Mouse (Mus musculus) kidney, adult 8-10 months (tissue): ENCODE results near the gene Zan.
A peak's percentile ranks its signal among the peaks of the same experiment; 100 is the strongest.
"Not testable (repeated sequence)": the region's sequence is repeated elsewhere in the genome, so short reads cannot be mapped to it uniquely, and the experiment has no call there.

ENCODE experiments used
- DNase-seq, 2 experiments: peaks; one replicate each; pipeline ENCODE4 v3.0.0; 2022

Zan gene

GRCm38 (mm10) chr5:137501709-137502666, 25.1 kb upstream of the Zan start, which contains the start of gene Pop7:
TSS of gene Pop7 (minus strand) at chr5:137502518.
- peak; percentile 100 for DNase-seq

DNA sequence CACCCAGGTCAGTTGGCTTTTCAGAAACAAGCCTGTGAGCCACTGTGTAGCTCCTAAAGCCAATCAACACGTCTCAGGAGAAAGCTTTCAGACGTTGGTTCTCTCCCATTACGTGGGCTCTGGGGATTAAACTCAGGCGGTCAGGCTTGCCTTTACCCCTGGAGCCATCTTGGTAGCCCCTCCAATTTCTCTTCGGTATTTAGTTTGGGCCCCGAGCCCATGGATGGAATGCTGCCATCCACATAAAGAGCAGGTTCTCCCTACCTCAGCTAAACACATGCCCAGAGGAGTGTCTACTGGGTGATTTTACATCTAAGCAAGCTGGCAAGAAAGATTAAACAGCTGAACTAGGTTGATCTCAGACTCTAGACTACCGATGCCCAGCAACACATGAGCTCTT, 23.3 kb upstream of the Zan start:
- no peak for DNase-seq

DNA sequence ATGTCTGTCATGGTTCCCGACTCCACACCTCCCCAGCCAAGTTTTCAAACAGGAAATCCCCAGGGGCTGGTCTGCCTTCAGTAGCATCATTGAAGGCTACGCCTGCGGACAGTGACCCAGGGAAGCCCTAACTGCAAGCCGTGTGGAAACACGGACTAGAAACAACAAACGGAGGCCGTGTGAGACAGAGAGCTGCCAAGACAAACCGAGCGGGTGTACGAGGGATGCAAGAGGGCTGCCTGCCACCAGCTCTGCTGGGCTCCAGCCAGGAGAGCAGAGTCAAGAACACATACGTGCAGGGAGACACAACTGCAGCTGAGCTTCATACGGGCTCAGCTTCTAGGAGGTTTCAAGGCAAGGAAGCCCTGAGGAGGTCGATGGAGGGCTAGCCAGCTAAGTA, 17.0 kb upstream of the Zan start:
- no peak for DNase-seq

DNA sequence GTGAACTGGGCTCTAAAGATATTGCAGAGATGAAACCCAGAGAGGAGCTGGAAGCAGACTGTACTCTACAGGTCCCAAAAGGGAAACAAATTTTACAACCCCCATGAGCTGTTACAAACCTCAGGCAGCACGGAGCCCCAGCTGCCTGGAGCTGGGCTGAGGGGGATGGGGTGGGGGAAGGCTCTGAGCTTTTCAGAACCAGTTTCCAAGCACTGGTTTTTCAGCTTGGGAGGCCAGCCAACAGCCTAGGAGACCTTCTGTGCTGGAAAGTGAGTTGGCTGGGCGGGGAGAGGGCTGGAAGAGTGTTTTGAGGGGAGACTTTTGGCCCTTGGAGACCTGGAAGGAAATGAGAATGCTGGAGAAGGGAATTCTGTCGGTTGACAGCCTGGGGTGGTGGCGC, 14.7 kb upstream of the Zan start:
- DNase-seq = peak in 1 of 2 experiments; percentile 39

- DNase-seq = no peak
These were observed 10.8 kb upstream of the Zan start for GRCm38 (mm10) chr5:137487616-137488015.

DNA sequence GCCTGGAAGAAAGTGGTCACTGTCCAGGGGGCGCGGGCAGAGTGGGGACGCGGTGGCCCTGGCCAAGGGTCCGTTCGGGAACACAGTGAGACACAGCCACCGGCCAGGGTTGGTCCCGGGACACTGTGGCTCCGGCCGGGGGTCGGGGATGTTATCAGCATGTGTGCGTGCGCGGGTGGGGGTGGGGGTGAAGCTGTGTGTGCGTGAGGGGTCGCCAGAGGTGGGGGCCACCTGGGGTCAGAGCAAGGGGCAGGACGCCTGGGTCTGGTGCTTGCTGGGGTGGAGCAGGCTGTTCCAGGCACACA, 8.9 kb upstream of the Zan start:
- no peak for DNase-seq

GRCm38 (mm10) chr5:137485071-137485850, 8.4 kb upstream of the Zan start:
- no peak for DNase-seq

GRCm38 (mm10) chr5:137481897-137482296, 5.0 kb upstream of the Zan start:
- DNase-seq = no peak

- DNase-seq = peak; percentile 74 to 91
These were observed 4.3 kb upstream of the Zan start for GRCm38 (mm10) chr5:137481138-137481537.

- no peak for DNase-seq
These were observed 2.5 kb downstream of the Zan start for GRCm38 (mm10) chr5:137474351-137474750.

DNA sequence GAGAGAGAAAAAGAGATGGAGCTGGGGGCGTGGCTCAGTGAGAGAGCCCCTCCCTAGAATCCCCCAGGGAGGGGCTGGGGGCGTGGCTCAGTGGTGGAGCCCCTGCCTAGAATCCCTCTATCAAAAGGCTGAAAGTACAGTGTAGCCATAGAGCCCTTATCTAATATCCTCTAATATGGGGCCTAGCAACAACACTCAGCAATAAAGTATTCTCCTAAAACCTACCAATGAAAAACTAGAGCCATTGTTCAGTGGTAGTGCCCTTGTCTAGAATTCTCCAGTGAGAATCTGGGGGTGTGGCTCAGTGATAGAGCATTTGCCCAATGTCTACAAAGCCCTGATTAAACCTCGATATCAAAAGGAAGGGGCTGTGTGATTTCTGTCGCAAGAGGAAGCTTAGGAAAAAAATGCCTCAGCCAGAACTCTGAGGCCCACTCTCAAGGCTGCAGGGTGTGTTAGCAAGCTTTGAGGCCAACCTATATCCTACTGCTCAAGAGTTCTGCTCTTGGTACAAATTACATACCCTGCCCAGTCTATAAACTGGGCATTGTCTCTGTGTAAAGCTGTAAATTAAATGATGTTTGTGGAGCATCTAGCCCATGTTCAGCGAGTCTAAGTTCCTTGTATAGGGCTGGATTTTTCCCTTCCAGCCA, 4.5 kb downstream of the Zan start:
- DNase-seq = no peak

DNA sequence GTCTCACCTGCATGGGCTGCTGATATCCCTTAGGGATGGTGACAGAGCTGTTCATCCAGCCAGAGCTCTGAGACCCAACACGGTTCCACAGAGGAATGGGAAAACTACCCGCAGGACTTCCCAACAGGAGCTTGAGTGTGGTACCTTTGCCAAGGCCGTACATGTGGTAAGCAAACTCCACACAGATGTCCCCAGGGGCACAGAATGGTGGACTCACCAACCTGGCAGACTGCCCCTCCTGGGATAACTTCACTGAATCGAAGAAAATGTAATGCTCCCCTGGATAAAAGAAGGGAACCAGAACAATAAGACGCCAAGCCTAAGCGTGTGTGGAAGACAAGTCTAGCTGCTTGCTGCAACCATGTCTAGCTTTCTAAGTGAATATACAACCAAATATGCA, 9.9 kb downstream of the Zan start:
- no peak for DNase-seq

DNA sequence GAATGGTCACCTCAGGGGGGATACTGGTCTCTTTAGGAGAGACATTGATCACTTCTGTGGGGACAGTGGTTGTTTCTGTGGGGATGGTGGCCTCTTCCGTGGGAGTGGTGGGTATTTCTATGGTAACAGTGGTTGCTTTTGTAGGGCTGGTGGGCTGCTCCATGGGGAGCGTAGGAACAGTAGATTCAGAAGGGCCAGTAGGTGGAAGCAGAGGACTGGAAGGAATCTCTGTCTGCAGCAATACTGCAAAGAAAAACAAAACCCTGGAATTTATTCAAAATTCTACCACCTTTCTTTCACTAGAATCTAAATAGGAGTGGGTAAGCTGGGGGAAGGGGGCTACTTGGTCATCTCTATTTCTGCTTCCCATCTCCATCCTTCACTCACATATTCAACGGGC, 11.8 kb downstream of the Zan start:
- no peak for DNase-seq

DNA sequence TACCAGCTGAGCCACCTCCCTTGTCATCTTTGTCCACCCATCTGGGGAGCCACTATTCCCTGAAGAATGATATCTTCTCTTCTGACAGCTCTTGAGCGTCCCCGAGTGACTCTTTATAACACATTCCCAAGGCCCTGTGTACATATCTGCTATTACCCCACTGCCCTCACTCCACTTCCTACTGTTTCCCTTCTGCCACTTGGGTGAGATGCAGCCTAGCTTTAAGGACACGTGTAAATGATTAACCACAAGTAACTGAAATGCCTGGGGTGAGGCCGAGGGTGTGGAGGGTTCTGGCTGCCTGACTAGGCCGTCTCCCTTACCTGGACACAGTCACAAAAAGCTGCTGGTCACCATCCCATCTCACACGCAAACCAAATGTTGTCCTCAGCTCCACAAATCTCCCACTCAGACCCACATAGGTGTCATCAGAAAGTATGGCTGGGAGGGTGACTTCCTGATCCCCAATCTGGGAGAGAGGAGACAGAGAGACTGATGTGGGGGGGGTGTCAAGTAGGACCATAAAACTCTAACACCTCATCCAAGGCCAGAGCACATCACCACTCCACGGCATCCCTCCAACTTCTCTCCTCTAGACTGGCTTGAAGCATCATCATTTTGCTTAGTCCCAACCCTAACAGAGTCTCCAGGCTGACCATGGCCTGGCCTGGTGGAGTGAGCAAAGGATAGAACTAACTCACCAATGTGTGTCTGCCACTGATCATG, 20.8 kb downstream of the Zan start:
- DNase-seq = peak; percentile 46 to 73

- DNase-seq = no peak
These were observed 21.7 kb downstream of the Zan start for GRCm38 (mm10) chr5:137455206-137455605.

DNA sequence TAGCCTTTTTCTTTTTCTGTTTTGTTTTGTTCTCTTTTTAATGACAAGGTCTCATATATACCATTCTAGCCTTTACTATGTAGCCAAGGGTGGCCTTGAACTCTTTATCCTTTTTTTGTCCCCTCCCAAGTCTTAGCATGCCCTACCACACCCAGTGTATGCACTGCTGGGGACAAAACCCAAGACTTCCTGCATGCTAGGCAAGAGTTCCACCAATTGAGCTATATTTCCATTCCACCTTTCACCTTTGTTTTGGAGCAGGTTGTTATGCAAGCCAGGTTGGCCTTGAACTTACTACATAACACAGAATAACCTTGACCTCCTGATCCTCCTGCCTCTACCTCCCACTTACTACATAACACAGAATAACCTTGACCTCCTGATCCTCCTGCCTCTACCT, 31.3 kb downstream of the Zan start:
- no peak for DNase-seq

DNA sequence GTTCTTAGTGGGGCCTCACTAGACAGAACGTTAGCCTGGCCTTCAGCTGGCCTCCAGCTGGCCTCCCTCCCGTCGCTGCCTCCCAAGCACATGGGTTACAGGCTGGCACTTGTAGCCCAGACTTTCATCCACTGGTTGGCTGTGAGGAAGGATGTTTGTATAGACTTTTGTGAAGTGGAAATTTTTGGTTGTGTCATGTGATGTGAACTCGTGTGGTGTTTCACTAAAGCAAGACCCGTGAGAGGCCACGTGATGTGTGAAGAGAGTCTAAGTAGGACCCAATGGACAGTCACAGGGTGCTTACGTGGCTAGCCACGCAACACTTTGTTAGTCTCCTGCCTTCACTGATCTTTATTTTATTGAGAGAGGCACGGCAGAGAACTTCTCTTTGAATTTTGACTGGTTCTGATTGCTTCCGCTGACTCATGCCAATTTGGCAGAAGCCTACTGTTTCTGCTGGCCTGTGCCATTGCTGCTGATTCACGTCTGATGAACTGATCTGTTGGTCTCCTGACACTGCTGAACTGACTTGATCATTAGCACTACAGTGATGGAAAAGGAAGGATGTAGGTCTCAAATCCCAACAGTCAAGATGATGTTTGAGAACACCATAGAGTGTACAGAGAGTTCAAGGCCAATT, 36.5 kb downstream of the Zan start:
- DNase-seq = no peak

DNA sequence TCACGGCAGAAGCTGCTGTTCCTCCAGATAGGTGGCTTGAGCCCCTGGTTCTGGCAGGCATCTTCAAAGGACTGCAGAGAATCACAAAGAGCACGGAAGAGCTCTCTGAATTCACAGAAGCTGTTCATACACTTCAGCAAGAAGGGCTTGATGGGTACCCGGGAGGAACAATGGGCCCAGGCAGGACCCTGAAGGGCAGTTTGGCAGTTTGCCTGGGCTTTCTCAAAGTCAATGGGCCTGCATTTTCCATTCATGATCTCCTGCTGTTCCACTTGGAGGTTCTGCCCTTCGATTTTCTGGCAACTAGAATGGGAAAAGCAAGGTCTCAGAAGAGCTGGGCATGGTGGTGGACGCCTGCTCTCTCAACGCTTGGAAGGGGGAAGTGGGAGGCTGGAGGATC, 43.0 kb downstream of the Zan start:
- no peak for DNase-seq

- DNase-seq = not testable (repeated sequence)
These were observed 46.5 kb downstream of the Zan start for GRCm38 (mm10) chr5:137430402-137430801.

- no peak for DNase-seq
These were observed 51.2 kb downstream of the Zan start for GRCm38 (mm10) chr5:137425648-137426047.

DNA sequence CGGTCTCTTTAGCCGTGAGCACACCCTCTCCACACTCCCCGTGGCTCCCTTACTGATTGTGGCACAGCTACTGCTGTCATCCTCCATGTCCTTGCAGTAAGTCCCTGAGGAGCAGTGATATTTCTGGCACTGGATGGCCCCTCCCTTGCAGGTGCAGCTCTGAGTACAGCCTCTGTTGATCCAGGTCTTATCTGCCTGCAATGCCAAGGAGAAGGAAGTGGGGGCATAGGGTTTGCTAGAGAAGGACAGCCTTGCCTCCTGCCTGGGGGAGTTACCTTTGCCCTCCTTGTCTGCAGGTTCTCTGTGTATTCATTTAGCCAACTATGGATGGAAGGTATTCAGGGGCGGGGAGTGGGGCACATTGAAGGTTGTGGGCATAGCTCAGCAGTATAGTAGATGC, 57.0 kb downstream of the Zan start:
- no peak for DNase-seq

GRCm38 (mm10) chr5:137419105-137419504, 57.8 kb downstream of the Zan start:
- peak in 1 of 2 experiments; percentile 14 for DNase-seq
